Comparison of ENCODE assay signal across 8 mouse cellular contexts in genomic region chr17:74265156-74265505, GRCm38 (mm10). TPM values are rescaled to one million over a fixed set of nuclear protein-coding genes. Genes with fewer than 3 reads are reported as not detected.
DNase-seq lines count a peak whose midpoint lies in the region; ATAC-seq and TF ChIP-seq lines count a peak whose summit lies in the region.

No protein-coding gene starts in this region.

- DNase-seq in kidney, postnatal 0 days (ENCODE audit: low spot score), result peak; percentile 48
- DNase-seq in kidney, adult 11 months, result no peak
- DNase-seq in hindbrain, embryonic 14.5 days (ENCODE audit: low spot score), result no peak
- DNase-seq in ovary, adult 18-20 months (ENCODE audit: low spot score), result no peak
- no peak for DNase-seq in spleen, postnatal 36 days (ENCODE audit: low spot score in 2 of 2)
- DNase-seq in cerebellum, adult 11 months, result no peak

- no peak overlapping the region for H3K9ac ChIP-seq in kidney, postnatal 0 days (ENCODE audit: low read depth, low read length)
- no peak overlapping the region for H3K9ac ChIP-seq in embryonic facial prominence, embryonic 15.5 days
- H3K9ac ChIP-seq in hindbrain, embryonic 14.5 days, result 0 out of 2 replicates have a peak overlapping the region, but pooled peaks have one; percentile 12
- no peak overlapping the region for H3K9ac ChIP-seq in midbrain, embryonic 15.5 days

- no peaks in the 10 kb centered on the region for H3K27me3 ChIP-seq in kidney, postnatal 0 days (ENCODE audit: insufficient read depth, low read length)
- H3K27me3 ChIP-seq in embryonic facial prominence, embryonic 15.5 days, result no peaks in the 10 kb centered on the region
- no peaks in the 10 kb centered on the region for H3K27me3 ChIP-seq in hindbrain, embryonic 14.5 days (ENCODE audit: control insufficient read depth, insufficient read depth, low read length)
- no peaks in the 10 kb centered on the region for H3K27me3 ChIP-seq in midbrain, embryonic 15.5 days (replicated peaks)

- 17% methylated on average over 5 of the region's 5 CpGs for WGBS in kidney, postnatal 0 days
- WGBS in embryonic facial prominence, embryonic 15.5 days, result 23% methylated on average over 5 of the region's 5 CpGs
- WGBS in hindbrain, embryonic 14.5 days, result 25% methylated on average over 5 of the region's 5 CpGs
- WGBS in midbrain, embryonic 15.5 days, result 5% methylated on average over 5 of the region's 5 CpGs

- no peak overlapping the region for H3K4me2 ChIP-seq in kidney, postnatal 0 days (ENCODE audit: low read length)
- no peak overlapping the region; the same call in 1 of the 2 replicates for H3K4me2 ChIP-seq in embryonic facial prominence, embryonic 15.5 days (replicated peaks)
- no peak overlapping the region for H3K4me2 ChIP-seq in hindbrain, embryonic 14.5 days (replicated peaks)
- no peak overlapping the region for H3K4me2 ChIP-seq in midbrain, embryonic 15.5 days

- peaks cover 11% of the 10 kb centered on the region for H3K4me1 ChIP-seq in kidney, postnatal 0 days (replicated peaks; ENCODE audit: insufficient read depth, low read length)
- H3K4me1 ChIP-seq in embryonic facial prominence, embryonic 15.5 days, result peaks cover 17% of the 10 kb centered on the region
- H3K4me1 ChIP-seq in hindbrain, embryonic 14.5 days (replicated peaks; ENCODE audit: control insufficient read depth, insufficient read depth, low read length), result peaks cover 19% of the 10 kb centered on the region
- peaks cover 15% of the 10 kb centered on the region for H3K4me1 ChIP-seq in midbrain, embryonic 15.5 days

- no peak for ATAC-seq in kidney, postnatal 0 days (replicated peaks; ENCODE audit: low FRiP score, low read depth)
- peak; percentile 47; the same call in 1 of the 2 replicates for ATAC-seq in embryonic facial prominence, embryonic 15.5 days (ENCODE audit: insufficient number of reproducible peaks, low FRiP score, low TSS enrichment, low read depth)
- ATAC-seq in hindbrain, embryonic 14.5 days (ENCODE audit: low FRiP score), result peak; percentile 53; the same call in 1 of the 2 replicates
- ATAC-seq in midbrain, embryonic 15.5 days (replicated peaks), result no peak; the same call in 1 of the 2 replicates

- no peak overlapping the region for H3K4me3 ChIP-seq in kidney, postnatal 0 days (replicated peaks; ENCODE audit: low read depth, low read length)
- no peak overlapping the region for H3K4me3 ChIP-seq in embryonic facial prominence, embryonic 15.5 days (replicated peaks)
- H3K4me3 ChIP-seq in hindbrain, embryonic 14.5 days (replicated peaks; ENCODE audit: low read length), result no peak overlapping the region
- H3K4me3 ChIP-seq in midbrain, embryonic 15.5 days, result no peak overlapping the region

- H3K9me3 ChIP-seq in kidney, postnatal 0 days (replicated peaks; ENCODE audit: low read length), result no peaks in the 10 kb centered on the region
- no peaks in the 10 kb centered on the region for H3K9me3 ChIP-seq in embryonic facial prominence, embryonic 15.5 days (replicated peaks)
- no peaks in the 10 kb centered on the region for H3K9me3 ChIP-seq in hindbrain, embryonic 14.5 days (ENCODE audit: control insufficient read depth, low read length)
- H3K9me3 ChIP-seq in midbrain, embryonic 15.5 days, result no peaks in the 10 kb centered on the region

- H3K27ac ChIP-seq in kidney, postnatal 0 days, result peak overlapping the region; percentile 57
- peak overlapping the region; percentile 68; the same call in 1 of the 2 replicates for H3K27ac ChIP-seq in embryonic facial prominence, embryonic 15.5 days (replicated peaks)
- H3K27ac ChIP-seq in hindbrain, embryonic 14.5 days, result peak overlapping the region; percentile 60
- peak overlapping the region; percentile 58 for H3K27ac ChIP-seq in midbrain, embryonic 15.5 days

- no peaks in the 10 kb centered on the region for H3K36me3 ChIP-seq in kidney, postnatal 0 days (ENCODE audit: insufficient read depth, low read length)
- H3K36me3 ChIP-seq in embryonic facial prominence, embryonic 15.5 days, result no peaks in the 10 kb centered on the region
- H3K36me3 ChIP-seq in hindbrain, embryonic 14.5 days (replicated peaks; ENCODE audit: control insufficient read depth, insufficient read depth), result no peaks in the 10 kb centered on the region
- no peaks in the 10 kb centered on the region for H3K36me3 ChIP-seq in midbrain, embryonic 15.5 days (replicated peaks)

- TF ChIP-seq CTCF in kidney, postnatal 0 days (IDR thresholded peaks at IDR 0.05; ENCODE audit: low read depth), result peak; percentile 16; the same call in 1 of the 2 replicates

RNA-seq across cellular contexts. Expression of gene Memo1, which starts 30.2 kb away (rescaled TPM):
- 69.3 and 71.4 TPM in 2 replicates for polyA plus RNA-seq in kidney, postnatal 0 days (2015; fragmentation: Nextera tagmentation; extraction: Ambion mirVana)
- polyA plus RNA-seq in embryonic facial prominence, embryonic 15.5 days (2015; fragmentation: Nextera tagmentation; extraction: Ambion mirVana), result 83.1 and 88.5 TPM in 2 replicates
- polyA plus RNA-seq in hindbrain, embryonic 14.5 days (2014; fragmentation: Nextera tagmentation; extraction: Ambion mirVana), result 61.0 and 61.9 TPM in 2 replicates
- 51.3 and 57.8 TPM in 2 replicates for polyA plus RNA-seq in midbrain, embryonic 15.5 days (2015; fragmentation: Nextera tagmentation; extraction: Ambion mirVana)

RNA-seq across cellular contexts. Expression of gene Dpy30, which starts 58.6 kb away (rescaled TPM):
- polyA plus RNA-seq in kidney, postnatal 0 days (2015; fragmentation: Nextera tagmentation; extraction: Ambion mirVana), result 268 TPM in 2 replicates
- 191 and 200 TPM in 2 replicates for polyA plus RNA-seq in embryonic facial prominence, embryonic 15.5 days (2015; fragmentation: Nextera tagmentation; extraction: Ambion mirVana)
- 208 and 218 TPM in 2 replicates for polyA plus RNA-seq in hindbrain, embryonic 14.5 days (2014; fragmentation: Nextera tagmentation; extraction: Ambion mirVana)
- polyA plus RNA-seq in midbrain, embryonic 15.5 days (2015; fragmentation: Nextera tagmentation; extraction: Ambion mirVana), result 182 and 191 TPM in 2 replicates

Comparison
In these comparisons a context has a peak if more than half of its experiments do, and no peak if none do; other contexts are left out.
1. ATAC-seq: peak in embryonic facial prominence, embryonic 15.5 days (single experiment) and hindbrain, embryonic 14.5 days (single experiment); none in kidney, postnatal 0 days (single experiment) and midbrain, embryonic 15.5 days (single experiment).
2. Peak in every context shown above with its lines, with median percentiles within 50 percentile points of each other: H3K27ac ChIP-seq.